Mouse (Mus musculus): ENCODE data around the gene Car15.

Car15 gene

DNA sequence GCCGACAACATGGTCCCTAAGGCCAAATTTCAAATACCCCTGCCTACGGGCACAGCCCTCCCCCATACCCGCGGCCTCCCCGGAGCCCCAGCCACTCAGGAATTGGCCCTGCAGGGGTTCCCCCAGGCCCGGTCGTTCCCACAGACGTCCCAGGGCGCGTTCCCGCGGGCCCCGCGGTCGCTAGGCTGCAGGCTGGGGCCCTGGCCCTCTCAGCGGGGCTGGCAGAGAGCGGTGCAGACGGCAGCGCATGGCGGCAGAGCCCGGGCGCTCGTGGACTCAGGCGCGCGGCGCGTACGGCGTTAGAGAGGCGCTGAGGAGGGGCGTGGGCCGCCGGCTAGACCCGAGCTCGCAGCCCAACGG lies 4.9 kb downstream of the Car15 start:
- DNase-seq (ENCODE audit: low read depth, low spot score) = no peak

DNA sequence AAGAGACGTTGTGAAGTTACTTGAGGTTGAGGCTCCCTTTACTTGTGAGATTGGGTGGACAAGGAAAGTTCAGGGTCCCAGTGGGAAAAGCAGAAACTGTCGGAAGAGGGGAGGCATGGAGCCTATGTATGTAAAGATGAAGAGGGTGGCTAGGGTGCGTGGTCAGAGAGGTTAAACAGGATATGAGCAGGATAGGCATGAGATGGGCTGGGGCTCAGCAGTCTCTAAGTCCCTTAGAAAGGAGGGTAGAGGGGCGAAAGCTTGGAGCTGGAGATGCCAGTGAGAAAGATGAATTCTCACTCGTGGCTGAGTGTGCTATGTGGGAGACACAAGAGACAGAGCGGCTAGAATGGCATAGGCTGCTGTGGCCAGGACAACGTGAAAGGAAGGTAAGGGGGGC lies 5.3 kb downstream of the Car15 start, which contains the start of gene B830017H08Rik:
B830017H08Rik (plus strand) TSS at position 301 of the 400 bp plus-strand sequence.
- no peak for DNase-seq (ENCODE audit: low read depth, low spot score)

DNA sequence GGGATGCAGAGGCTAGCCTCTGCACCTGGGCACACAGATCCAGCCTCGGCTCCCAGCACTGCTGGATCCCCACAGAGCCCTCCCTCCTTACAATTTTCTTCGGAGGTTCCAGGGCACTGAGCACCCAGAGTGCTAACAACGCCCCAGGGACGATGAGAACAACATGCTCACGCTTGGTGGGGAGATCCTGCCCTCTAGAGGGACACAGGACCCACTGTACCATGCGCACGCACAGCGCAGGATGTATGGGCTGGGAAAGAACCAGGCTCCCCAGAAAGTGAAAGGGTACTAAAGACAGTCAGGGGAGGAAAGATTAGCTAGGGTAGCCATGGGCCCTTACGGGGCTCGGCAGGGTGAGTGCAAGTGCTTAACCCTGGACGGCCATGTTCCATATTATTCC lies 6.4 kb downstream of the Car15 start:
- no peak for DNase-seq (ENCODE audit: low read depth, low spot score)

DNA sequence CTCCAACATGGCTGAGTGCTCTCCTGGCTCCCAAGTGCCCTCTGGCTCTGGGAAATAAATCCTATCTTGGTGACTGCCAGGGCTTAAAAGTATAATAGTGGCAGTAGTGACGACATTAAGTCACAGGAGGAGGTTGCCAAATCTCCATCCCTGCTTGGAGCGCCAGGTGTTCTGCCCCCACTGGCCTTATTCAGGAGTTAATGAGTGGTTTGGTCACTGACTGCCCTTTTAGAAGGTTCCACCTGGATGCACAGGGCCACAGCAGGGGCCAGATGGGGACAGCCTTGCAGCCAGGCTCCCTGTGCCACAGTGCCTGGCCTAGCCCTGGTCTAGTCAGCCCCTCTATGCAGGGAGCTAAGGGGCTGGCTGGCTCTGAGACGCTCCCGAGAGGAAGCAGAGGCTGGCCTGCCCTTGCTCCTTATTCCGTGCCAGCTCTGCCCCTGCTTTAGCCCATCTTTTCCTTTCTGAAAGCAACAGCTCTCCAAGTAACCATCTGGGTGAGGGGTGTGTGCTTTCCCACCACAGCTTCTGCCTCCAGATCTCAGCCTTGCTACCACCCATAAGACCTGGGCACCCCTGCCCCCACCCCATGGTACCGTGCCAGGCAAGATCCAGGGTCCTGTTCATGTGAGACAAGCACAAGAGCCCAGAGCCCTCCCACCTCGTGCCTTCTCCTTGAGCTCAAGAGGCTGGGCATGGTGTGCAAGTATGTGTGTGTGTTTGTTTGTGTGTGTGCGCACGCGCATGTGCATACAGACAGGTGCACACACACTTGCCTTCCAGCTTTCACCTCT lies 7.6 kb downstream of the Car15 start:
- DNase-seq (ENCODE audit: low read depth, low spot score) = no peak

DNA sequence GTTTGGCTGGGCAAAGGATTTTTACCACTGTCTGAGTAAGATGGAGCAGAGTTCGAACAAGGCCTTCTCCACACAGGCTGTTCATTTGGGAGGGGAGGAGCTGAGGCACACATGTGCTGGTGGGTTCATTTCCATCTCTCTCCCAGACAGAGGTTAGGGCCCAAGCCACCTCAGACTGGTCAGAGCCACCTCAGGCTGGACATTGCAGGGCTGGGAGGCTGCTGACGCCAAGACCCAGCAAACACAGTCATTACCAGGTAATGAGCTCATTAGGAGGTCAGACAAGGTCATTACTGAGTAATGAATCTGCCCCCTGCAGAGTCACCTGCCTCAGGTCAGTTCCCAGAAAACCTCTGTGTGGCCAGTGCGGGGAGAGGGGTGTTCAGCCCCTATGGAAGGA lies 9.3 kb downstream of the Car15 start:
- no peak for DNase-seq (ENCODE audit: low read depth, low spot score)

DNA sequence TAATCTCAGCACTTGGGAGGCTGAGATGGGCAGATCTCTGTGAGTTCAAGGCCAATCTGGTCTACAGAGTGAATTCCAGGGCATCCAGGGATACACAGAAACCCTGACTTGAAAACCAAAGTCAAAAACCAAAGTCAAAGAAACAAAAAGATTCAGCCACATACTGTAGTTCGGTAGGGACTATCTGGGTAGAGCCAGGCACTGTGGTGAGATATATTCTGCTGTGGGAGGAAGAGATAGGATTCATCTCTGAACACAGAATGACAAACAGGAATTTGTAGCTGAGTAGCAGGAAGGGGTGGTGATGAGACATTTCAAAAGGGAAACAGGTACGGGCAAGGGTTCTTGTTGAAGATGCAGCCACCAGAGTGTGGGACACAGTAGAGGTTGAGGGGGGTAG lies 9.9 kb downstream of the Car15 start:
- DNase-seq (ENCODE audit: low read depth, low spot score) = no peak

DNA sequence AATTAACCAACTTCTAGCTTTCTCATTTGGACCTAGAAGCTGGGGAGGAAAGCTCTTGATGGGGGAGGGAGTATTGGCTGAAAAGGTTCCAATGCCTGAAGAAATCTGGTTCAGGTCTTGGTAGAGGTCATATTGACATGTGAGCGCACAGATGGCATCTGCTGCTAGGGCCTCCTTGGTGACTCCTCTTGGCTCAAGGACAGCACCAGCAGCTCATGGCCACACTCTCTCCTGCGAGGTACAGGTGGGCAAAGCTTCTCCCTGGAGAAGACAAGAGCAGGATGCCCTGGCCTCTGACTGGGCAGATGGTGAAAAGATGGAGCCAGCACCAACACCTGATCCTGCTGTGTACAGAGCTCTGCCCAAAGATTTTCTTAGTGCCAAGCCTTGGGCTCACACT lies 11.7 kb downstream of the Car15 start:
- DNase-seq (ENCODE audit: low read depth, low spot score) = no peak

DNA sequence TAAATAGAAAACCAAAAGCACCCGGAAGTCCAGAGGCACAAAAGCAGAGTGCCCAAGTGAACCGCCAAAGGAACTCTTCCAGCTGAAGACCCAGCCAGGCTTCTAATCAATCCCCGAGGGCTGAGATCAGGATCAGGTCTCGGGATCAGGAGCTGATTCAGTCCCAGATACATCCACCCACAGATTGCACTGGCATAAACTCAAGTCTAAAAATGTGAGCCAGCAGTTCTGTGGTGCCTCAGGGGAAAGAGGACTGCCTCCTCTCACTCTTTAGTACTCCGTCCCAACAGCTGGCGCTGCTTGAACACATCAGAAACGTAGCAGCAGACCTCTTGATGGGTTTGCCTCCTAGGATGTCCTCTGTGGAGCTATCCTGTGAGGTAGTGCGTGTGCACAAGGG lies 21.6 kb downstream of the Car15 start:
- peak; percentile 55 for DNase-seq (ENCODE audit: low read depth, low spot score)

DNA sequence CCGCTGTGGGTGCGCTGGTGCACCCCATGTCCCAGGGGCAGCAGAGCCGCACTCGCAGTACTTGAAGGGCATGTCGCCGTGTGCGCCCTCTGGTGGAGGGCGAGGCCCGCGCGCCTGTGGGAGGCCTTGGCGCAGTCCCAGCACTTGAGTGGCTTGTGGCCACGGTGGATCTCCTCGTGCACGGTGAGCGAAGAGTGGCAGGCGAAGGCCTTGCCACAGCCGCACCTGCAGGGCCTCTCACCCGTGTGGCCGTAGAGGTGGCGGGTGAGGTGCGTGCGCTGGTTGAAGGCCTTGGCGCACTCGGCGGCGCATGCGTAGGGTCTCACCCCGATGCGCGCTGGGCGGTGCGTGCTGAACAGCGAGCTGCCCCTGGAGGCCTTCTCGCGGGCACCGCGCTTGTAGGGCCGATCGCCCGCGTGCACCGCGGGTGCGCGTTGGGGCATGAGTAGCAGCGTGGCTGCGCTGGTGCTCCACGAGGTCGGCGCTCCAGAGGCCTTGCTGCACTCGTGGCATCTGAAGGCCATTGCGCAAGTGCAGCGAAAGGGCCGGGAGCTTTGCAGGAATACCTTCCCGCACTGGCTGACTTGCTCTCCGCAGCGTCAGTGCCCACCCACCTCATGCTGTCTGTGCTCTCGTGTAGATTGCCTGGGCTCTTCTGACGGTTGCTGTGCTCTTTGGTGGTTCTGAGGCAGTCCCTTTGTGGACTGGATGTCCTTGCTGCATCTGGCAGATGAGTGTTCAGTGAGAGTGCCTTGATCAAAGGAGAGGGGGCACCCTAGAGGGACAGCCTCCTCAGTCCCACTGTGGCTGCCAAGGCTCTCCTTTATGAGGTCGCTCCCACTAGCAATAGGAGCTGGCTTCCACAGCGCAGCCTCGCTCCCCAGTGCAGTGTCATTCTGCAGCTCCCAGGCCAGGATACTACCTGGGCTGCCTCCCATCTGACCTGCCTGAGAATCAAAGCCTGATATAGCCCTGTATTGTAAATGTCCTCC lies 22.5 kb downstream of the Car15 start:
- no peak for DNase-seq (ENCODE audit: low read depth, low spot score)

DNA sequence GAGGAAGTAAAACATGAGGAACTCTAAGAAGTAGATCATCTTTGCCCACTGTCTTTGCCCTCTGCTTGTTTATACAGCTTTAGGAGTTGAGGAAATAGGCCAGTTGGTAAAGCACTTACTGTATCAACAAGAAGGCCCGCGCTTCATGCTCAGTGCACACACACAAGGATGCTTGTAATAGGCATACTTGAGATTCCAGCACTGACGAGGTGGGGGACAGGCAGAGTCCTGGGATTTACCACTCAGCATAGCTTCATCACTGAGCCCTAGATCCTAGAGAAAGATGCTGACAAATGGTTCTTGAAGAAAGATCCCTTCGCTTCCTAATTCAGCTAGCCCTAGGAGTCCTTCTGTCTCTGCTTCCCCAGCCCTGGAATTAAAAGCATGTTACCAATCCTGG lies 25.0 kb downstream of the Car15 start:
- no peak for DNase-seq (ENCODE audit: low read depth, low spot score)

DNA sequence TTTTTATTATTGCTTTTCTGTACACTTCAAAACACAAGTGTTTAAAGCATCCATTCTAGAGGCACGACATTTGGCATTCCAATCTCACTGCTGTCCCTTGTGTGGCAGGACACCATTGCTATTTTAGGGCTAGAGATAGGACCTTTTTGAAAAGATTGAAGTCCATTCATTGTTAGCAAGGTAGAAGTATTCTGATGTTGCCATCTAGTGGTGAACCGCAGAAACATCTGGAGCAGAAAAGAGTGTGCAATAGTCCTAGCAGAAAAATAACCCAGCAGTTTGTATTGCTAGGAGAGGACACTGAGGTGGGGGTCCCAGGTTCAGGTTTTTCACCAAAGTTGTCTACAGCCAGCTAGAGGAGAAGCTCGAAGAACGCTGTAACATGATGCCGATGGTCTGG lies 26.0 kb downstream of the Car15 start:
- DNase-seq (ENCODE audit: low read depth, low spot score) = peak; percentile 87

DNA sequence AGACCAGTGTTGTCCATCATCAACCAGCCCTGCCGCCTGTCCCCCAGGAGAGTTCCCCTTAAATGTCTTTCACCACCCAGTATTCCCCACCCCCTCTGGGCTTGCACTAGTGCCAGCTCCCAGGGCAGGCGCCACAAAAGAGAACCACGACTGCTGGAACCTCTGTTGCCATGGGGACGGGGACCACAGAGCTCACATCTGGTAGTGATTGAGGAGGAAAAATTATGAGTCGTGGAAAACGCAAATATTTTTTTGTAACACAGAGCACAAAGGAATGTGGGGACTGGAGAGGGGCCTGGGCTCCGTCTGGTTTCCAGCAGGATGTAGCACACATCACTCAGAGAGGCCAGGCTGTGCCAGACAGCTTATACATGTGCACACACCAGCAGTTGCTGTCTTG lies 28.5 kb downstream of the Car15 start:
- DNase-seq (ENCODE audit: low read depth, low spot score) = peak; percentile 99

DNA sequence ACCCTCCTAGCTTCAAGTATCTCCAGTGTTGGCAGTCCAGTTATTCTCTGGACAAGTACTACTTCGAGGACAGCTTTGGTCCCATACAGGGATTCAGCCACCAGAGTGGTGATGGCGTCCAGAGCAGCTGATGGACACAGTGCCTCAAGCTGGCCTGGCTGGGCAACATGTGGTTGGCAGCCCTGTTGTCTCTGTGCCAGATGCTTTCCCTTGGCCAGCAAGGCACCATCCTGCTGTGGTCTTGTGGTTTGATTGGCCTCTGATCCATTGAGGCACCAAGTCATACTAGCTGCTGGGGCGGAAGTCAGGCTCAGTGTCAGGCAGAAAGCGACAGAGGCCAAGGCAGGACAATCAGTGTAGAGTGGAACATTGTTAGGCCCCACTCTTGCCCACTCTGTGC lies 29.0 kb downstream of the Car15 start:
- DNase-seq (ENCODE audit: low read depth, low spot score) = peak; percentile 97

DNA sequence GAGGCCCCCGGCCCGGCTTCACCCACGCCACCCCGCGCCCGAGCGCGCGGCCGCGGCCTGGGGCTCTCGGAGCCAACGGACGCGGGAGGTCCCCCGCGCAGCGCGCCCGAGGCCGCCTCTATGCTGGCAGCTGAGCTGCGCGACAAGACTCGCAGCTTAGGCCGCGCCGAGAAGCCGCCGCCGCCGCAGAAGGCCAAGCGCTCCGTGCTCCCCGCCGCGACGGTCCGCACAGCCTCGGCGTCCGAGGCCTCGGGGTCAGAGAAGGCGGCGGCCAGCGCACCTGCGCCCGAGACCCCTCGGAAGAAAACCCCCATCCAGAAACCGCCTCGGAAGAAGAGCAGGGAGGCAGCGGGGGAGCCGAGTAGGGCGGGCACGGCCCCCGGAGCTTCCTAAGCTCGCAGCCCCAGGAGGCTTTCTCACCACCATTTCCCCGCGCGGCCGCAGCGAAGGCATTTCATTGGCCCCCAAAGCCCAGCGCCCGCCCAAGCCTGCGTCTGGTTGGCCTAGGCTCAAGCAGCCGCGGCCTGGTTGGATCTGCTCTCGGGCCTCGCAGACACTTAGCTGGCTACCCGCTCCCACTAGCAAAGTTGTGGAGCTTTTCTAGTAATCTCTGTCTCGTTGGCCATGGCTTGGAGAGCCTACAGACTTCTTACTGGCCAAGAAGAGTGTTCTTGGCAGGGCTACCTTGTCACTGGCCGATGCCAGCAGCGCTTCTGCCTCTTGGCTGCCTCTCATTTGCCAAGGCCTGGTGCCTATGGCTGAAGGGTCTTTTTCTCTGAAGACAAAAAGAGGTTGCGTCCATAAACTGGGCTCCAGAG lies 30.8 kb downstream of the Car15 start:
- no peak for DNase-seq (ENCODE audit: low read depth, low spot score)

DNA sequence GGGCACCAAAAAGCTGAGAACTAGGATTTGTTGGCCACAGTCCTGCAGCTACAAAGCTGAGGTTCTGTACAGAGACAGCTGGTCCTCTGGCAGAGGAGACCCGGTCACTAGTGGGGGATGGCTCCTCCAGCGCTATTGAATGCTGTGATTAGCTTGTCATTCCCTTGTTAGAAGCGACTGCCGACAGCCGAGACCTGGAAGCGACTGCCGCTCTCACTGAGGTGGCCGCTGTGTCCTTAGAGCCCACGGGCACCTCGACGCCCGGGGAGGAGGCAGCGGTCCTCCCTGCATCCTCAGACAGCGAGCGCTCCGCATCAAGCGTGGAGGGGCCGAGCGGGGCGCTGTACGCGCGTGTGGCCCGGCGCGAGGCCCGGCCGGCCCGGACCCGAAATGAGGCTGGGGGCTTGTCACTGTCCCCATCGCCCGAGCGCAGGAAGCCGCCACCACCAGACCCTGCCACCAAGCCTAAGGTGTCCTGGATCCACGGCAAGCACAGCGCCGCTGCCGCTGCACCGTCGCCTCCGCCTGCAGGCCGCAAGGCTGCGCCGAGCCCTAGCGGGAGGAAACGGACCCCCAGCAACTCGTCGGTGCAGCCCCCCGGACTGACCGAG lies 31.5 kb downstream of the Car15 start:
- no peak for DNase-seq (ENCODE audit: low read depth, low spot score)

DNA sequence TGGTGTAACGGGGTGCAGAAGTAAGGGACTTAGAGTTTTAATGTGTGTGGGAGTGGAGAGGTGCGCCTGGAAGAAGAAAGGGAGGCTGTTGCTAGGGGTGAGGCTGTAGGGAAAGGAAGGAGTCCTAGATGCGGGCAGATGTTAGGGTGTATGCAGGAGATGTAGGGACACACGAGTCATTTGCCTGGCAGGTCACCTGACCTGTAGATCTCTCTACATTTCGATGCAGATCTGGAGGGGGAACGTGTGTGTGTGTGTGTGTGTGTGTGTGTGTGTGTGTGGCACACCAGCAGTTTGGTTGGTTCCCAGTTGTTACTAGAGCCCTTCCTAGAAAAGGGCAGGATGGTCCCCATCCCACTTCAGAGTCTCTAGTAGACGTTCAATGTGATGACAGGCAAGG lies 33.2 kb downstream of the Car15 start:
- DNase-seq (ENCODE audit: low read depth, low spot score) = no peak

DNA sequence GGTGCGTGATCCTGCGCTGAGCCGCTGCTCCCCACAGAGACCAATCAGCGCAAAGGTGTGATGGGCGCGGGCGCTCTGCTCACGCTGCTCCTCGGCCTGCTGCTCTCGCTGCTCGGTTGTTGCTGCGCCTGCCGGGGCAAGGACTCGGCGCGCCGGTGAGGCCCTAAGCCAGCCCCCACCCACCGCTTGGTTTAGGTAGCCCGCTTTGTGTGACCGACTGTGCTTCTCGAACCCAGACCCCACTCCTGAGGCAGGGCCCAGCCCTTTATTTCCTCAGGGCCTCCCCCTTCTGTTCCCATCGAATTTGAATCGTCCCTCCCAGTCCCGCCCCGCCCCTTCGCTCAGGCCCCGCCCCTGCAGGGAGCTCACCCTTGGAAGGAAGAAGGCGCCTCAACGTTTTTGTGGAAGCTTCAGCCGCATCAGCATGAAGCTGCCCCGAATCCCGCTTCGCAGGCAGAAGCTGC lies 33.7 kb downstream of the Car15 start:
- DNase-seq (ENCODE audit: low read depth, low spot score) = no peak

DNA sequence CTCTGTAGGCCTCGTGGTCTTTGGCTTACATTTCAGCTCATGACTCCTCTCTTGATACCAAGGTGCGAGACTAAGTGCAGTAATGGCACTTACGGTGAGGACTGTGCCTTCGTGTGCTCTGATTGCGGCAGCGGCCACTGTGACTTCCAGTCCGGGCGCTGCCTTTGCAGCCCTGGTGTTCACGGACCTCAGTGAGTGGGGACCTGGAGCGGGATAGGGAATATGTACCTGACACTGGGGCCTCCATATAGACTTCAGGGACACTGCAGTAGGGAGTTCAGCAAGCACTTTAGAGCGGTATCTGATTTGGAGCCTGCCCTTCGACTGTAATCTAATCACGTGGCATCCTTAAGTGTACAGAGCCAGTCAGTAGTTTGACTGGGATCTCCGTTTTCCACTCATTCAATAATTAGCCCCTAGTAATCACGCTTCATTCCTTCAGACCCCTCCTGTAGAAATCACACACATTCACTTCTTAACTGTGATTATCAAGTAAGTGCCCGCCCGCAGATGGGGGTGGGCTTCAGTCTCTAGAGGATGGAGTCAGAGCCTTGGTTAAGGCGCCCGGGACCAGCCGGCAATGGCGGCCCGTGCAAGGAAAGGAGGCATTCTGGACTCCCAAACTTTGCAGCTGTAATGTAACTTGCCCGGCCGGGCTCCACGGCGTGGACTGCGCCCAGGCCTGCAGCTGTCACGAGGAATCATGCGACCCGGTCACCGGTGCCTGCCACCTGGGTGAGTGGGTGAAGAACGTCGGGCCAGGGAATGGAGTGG lies 34.3 kb downstream of the Car15 start:
- no peak for DNase-seq (ENCODE audit: low read depth, low spot score)

DNA sequence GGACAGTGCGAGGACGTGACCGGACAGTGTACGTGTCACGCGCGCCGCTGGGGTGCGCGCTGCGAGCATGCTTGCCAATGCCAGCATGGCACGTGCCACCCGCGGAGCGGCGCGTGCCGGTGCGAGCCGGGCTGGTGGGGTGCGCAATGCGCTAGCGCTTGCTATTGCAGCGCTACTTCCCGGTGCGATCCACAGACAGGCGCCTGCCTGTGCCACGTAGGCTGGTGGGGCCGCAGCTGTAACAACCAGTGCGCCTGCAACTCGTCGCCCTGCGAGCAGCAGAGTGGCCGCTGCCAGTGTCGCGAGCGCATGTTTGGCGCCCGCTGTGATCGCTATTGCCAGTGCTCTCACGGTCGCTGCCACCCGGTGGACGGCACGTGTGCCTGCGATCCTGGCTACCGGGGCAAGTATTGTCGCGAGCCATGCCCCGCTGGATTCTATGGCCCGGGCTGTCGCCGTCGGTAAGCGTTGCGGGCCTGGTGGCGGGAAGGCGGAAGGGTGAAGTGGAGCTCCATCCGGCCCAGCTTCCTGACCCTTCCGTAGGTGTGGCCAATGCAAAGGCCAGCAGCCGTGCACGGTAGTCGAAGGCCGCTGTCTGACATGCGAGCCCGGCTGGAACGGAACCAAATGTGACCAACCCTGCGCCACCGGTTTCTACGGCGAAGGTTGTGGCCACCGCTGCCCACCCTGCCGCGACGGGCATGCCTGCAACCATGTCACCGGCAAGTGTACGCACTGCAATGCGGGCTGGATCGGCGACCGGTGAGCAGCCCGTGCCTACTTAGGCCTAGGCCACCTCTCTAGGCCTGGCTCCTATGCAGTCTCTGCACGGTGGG lies 35.1 kb downstream of the Car15 start:
- no peak for DNase-seq (ENCODE audit: low read depth, low spot score)

DNA sequence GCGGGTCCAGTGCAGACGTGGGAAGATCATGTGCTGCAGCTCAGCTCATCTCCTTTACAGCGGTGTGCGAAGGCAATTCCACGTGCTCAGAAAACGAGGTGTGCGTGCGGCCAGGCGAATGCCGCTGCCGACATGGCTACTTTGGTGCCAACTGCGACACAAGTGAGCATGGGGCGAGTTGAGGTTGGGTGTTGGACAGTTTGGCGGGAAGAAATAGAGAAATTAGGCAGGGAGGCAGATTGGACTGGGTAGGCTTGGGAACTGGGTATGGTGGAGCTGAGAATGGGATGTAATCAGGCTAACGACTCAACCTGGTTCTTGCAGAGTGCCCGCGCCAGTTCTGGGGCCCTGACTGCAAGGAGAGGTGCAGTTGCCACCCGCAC lies 35.7 kb downstream of the Car15 start:
- no peak for DNase-seq (ENCODE audit: low read depth, low spot score)

Measured in 3T3-L1 (cell line).